Mouse (Mus musculus) bone marrow macrophage, adult 2 months (primary cell): ENCODE measurements at regions not wholly inside any gene's neighbourhood (a gene's known extent, or its start where the extent isn't known, plus 50 kb on each side); places are given as distances from the start of the nearest gene placed in this dataset.

Experiments
- CTCF ChIP-seq: IDR thresholded peaks from 2 replicates; pipeline ENCODE4 v1.5.1; 2012; ENCODE audit warnings: low read depth, mild to moderate bottlenecking, low read length, moderate library complexity
- POLR2A ChIP-seq: IDR thresholded peaks from 2 replicates; pipeline ENCODE4 v1.6.1; 2012; ENCODE audit warnings: mild to moderate bottlenecking, low read depth, low read length, borderline replicate concordance

GRCm38 (mm10) chr17:89410026-89410425, 209.6 kb upstream of the Fshr start:
- TF ChIP-seq CTCF (no peak), POLR2A (no peak)
